Mouse (Mus musculus) hindbrain, embryonic 16.5 days (tissue): ENCODE results near the gene Syngr1. TPM values are rescaled to one million over a fixed set of nuclear protein-coding genes. Genes with fewer than 3 reads are reported as not detected.

Experiments used
- ATAC-seq: fragments of 200-750 bp; cut with Nextera tagmentation; 2 replicates; pipeline ENCODE4 v1.8.0; 2017; ENCODE audit warnings: moderate TSS enrichment, moderate library complexity
- H3K27ac ChIP-seq: fragments of 300-500 bp; sonication (generic); 2 replicates; pipeline ENCODE4 v1.5.1; 2014; ENCODE audit warnings: low read depth, mild to moderate bottlenecking, control low read depth, low read length, moderate library complexity
- H3K27me3 ChIP-seq: fragments of 300-500 bp; sonication (generic); replicated peaks from 2 replicates; pipeline ENCODE4 v1.6.1; 2014; ENCODE audit warnings: low read length; ENCODE audit not compliant: control insufficient read depth, insufficient read depth
- H3K36me3 ChIP-seq: fragments of 300-500 bp; sonication (generic); 2 replicates; pipeline ENCODE4 v1.6.1; 2014; ENCODE audit warnings: mild to moderate bottlenecking, low read length, moderate library complexity, mixed read lengths; ENCODE audit not compliant: control insufficient read depth, insufficient read depth
- H3K4me1 ChIP-seq: fragments of 300-500 bp; sonication (generic); 2 replicates; pipeline ENCODE4 v1.6.1; 2014; ENCODE audit warnings: low read depth, low read length; ENCODE audit not compliant: control insufficient read depth, insufficient read depth
- H3K4me2 ChIP-seq: fragments of 300-500 bp; sonication (generic); 2 replicates; pipeline ENCODE4 v1.6.1; 2014; ENCODE audit warnings: mild to moderate bottlenecking, low read length, control low read depth, moderate library complexity
- H3K4me3 ChIP-seq: fragments of 300-500 bp; sonication (generic); 2 replicates; pipeline ENCODE4 v1.5.1; 2014; ENCODE audit warnings: mild to moderate bottlenecking, low read length, control low read depth, moderate library complexity
- H3K9ac ChIP-seq: fragments of 300-500 bp; sonication (generic); 2 replicates; pipeline ENCODE4 v1.6.1; 2014; ENCODE audit warnings: low read depth, mild to moderate bottlenecking, control low read depth, low read length, moderate library complexity
- H3K9me3 ChIP-seq: fragments of 300-500 bp; sonication (generic); 2 replicates; pipeline ENCODE4 v1.6.1; 2014; ENCODE audit warnings: mild to moderate bottlenecking, low read length, moderate library complexity; ENCODE audit not compliant: control insufficient read depth
- WGBS: fragments of 180-500 bp; shearing (Covaris S2); extraction: QIAGEN DNeasy Blood & Tissue Kit; methylation state at CpG from one replicate; pipeline ENCODE4 v1.1.7; 2014; 5-methylcytosine and 5-hydroxymethylcytosine counted together
- microRNA-seq: library from miRNA; unstranded; fragments of <30 nt; microRNA quantifications from one replicate; pipeline ENCODE4, GENCODE M21; 2017
- polyA plus RNA-seq: library from polyadenylated mRNA; unstranded; fragments of >200 nt; fragmentation: Nextera tagmentation; extraction: Ambion mirVana; gene quantifications from 2 replicates; pipeline ENCODE4 v1.2.1, GENCODE M21; 2015

Syngr1 gene
- polyA plus RNA-seq, 1 experiment from 2014 or later, result 80.3 TPM

DNA sequence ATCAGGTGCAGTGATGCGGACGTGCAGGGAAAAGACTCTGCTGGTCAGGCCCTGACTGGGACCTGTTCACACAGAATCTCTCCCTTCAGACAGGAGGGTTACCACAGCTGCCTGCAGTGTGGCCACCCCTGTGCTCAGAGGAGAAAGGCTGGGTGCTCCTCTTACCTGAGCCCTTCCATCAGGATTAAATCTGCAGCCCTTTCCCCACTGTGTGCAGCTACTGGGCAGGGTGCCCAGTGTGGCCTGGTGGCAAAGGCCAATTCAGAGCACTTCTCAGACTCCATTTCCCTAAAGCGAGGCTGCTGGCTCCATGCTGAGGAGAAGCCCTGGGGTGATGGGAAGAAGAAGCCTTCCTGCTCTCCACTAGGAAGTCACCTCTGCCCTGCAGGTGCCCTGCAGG lies 70.1 kb downstream of the Syngr1 start:
- Histone ChIP-seq H3K36me3 (peaks cover 33% of the 10 kb centered on the region), H3K27me3 (no peaks in the 10 kb centered on the region), H3K9me3 (no peaks in the 10 kb centered on the region), H3K4me1 (peaks cover 2% of the 10 kb centered on the region; the same call in 1 of the 2 replicates), H3K4me3 (no peak overlapping the region), H3K27ac (no peak overlapping the region; the same call in 1 of the 2 replicates), H3K4me2 (no peak overlapping the region), H3K9ac (no peak overlapping the region)
- 79% methylated on average over 3 of the region's 3 CpGs for WGBS
- ATAC-seq, result no peak

- no peaks in the 10 kb centered on the region for H3K9me3 ChIP-seq
- peaks cover 33% of the 10 kb centered on the region for H3K36me3 ChIP-seq
- ATAC-seq, result no peak
- H3K27me3 ChIP-seq, result no peaks in the 10 kb centered on the region
- no peak overlapping the region for H3K4me2 ChIP-seq
- WGBS, result 84% methylated on average over 4 of the region's 4 CpGs
- H3K4me1 ChIP-seq, result peaks cover 2% of the 10 kb centered on the region; the same call in 1 of the 2 replicates
- no peak overlapping the region for H3K9ac ChIP-seq
- H3K27ac ChIP-seq, result no peak overlapping the region
- no peak overlapping the region for H3K4me3 ChIP-seq
Observed at GRCm38 (mm10) chr15:80162401-80162964, 71.3 kb downstream of the Syngr1 start.

GRCm38 (mm10) chr15:80163274-80163673 lies 72.1 kb downstream of the Syngr1 start:
- peaks cover 26% of the 10 kb centered on the region for H3K36me3 ChIP-seq
- WGBS, result 56% methylated on average over 11 of the region's 11 CpGs
- no peak overlapping the region for H3K9ac ChIP-seq
- no peak for ATAC-seq
- no peak overlapping the region for H3K4me2 ChIP-seq
- H3K9me3 ChIP-seq, result no peaks in the 10 kb centered on the region
- no peak overlapping the region for H3K4me3 ChIP-seq
- H3K4me1 ChIP-seq, result peaks cover 2% of the 10 kb centered on the region; the same call in 1 of the 2 replicates
- no peaks in the 10 kb centered on the region for H3K27me3 ChIP-seq
- no peak overlapping the region for H3K27ac ChIP-seq

DNA sequence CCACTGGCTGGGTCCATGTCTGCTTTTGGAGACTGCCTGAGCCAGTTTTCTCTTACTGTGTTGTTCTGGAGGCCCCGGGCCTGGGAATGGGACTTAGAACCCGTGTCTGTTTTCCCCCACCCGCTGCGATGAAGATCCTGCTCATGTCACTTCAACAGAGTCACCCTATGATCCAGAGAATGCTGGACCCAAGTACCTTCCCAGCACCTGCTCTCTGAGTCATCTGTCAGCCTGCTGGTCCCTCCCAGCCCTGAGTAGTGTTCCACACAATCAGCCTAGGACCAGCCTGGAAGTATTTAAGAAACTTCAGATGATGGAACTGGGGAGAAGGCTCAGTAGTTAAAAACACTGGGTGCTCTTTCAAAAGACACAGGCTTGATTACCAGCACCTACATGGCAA lies 72.6 kb downstream of the Syngr1 start:
- H3K27me3 ChIP-seq, result no peaks in the 10 kb centered on the region
- H3K9ac ChIP-seq, result no peak overlapping the region
- H3K4me3 ChIP-seq, result no peak overlapping the region
- H3K9me3 ChIP-seq, result no peaks in the 10 kb centered on the region
- peaks cover 22% of the 10 kb centered on the region for H3K36me3 ChIP-seq
- WGBS, result 80% methylated on average over 4 of the region's 4 CpGs
- no peak overlapping the region for H3K27ac ChIP-seq
- peaks cover 2% of the 10 kb centered on the region; the same call in 1 of the 2 replicates for H3K4me1 ChIP-seq
- H3K4me2 ChIP-seq, result no peak overlapping the region
- ATAC-seq, result no peak

- 58% methylated on average over 5 of the region's 5 CpGs for WGBS
- Histone ChIP-seq H3K9me3 (no peaks in the 10 kb centered on the region), H3K36me3 (peaks cover 14% of the 10 kb centered on the region)
Observed at GRCm38 (mm10) chr15:80165396-80165795, 74.3 kb downstream of the Syngr1 start.

More at GRCm38 (mm10) chr15:80165396-80165795, 74.3 kb downstream of the Syngr1 start:
- Histone ChIP-seq H3K4me3 (no peak overlapping the region), H3K4me1 (peaks cover 2% of the 10 kb centered on the region; the same call in 1 of the 2 replicates), H3K4me2 (no peak overlapping the region), H3K9ac (no peak overlapping the region), H3K27me3 (no peaks in the 10 kb centered on the region), H3K27ac (no peak overlapping the region)
- no peak for ATAC-seq

Small RNA genes lying within 50 kb of the gene (microRNA-seq; reads per million reads assigned to microRNA genes)
- 17.9 reads per million, percentile 31 among the genes with 10 or more reads in this experiment for gene Snord43

Other genes with a start within 250 kb of the Syngr1 start
- 4.5 and 5.1 TPM in 2 replicates for gene Apobec3, start 199.7 kb upstream of the Syngr1 start, polyA plus RNA-seq
- gene Cbx7, start 120.2 kb upstream of the Syngr1 start, polyA plus RNA-seq, result 4.7 and 5.2 TPM in 2 replicates
- gene Pdgfb, start 76.4 kb upstream of the Syngr1 start, polyA plus RNA-seq, result 6.7 and 8.0 TPM in 2 replicates
- gene Rpl3, start 534 bp downstream of the Syngr1 start, polyA plus RNA-seq, result 523 and 556 TPM in 2 replicates
- 37.1 and 39.9 TPM in 2 replicates for gene Tab1, start 41.8 kb downstream of the Syngr1 start, polyA plus RNA-seq
- gene Mgat3, start 82.4 kb downstream of the Syngr1 start, polyA plus RNA-seq, result 15.7 and 15.8 TPM in 2 replicates
- gene Mief1, start 142.7 kb downstream of the Syngr1 start, polyA plus RNA-seq, result 29.0 and 38.1 TPM in 2 replicates
- 4.9 TPM in 1 of 2 replicates, not detected in the other for gene AC140267.1, start 144.5 kb downstream of the Syngr1 start, polyA plus RNA-seq
- gene Atf4, start 163.8 kb downstream of the Syngr1 start, polyA plus RNA-seq, result 116 and 117 TPM in 2 replicates
- gene Rps19bp1, start 173.0 kb downstream of the Syngr1 start, polyA plus RNA-seq, result 70.6 and 70.7 TPM in 2 replicates
- gene Cacna1i, start 195.9 kb downstream of the Syngr1 start, polyA plus RNA-seq, result 0.74 and 0.84 TPM in 2 replicates